Mouse (Mus musculus) hindbrain, embryonic 12.5 days (tissue): ENCODE data around the gene Tex2. TPM values are rescaled to one million over a fixed set of nuclear protein-coding genes. Genes with fewer than 3 reads are reported as not detected.

Source experiments
- ATAC-seq: fragments of 200-750 bp; cut with Nextera tagmentation; 2 replicates; pipeline ENCODE4 v1.8.0; 2017; ENCODE audit warnings: moderate TSS enrichment; ENCODE audit not compliant: low FRiP score
- H3K27ac ChIP-seq: fragments of 300-500 bp; sonication (generic); 2 replicates; pipeline ENCODE4 v1.5.1; 2016; ENCODE audit warnings: mild to moderate bottlenecking
- H3K27me3 ChIP-seq: fragments of 300-500 bp; sonication (generic); 2 replicates; pipeline ENCODE4 v1.6.1; 2016; ENCODE audit warnings: mild to moderate bottlenecking
- H3K36me3 ChIP-seq: fragments of 300-500 bp; sonication (generic); 2 replicates; pipeline ENCODE4 v1.6.1; 2016; ENCODE audit warnings: mild to moderate bottlenecking
- H3K4me1 ChIP-seq: fragments of 300-500 bp; sonication (generic); 2 replicates; pipeline ENCODE4 v1.6.1; 2016
- H3K4me2 ChIP-seq: fragments of 300-500 bp; sonication (generic); replicated peaks from 2 replicates; pipeline ENCODE4 v1.6.1; 2016; ENCODE audit warnings: mild to moderate bottlenecking
- H3K4me3 ChIP-seq: fragments of 300-500 bp; sonication (generic); 2 replicates; pipeline ENCODE4 v1.5.1; 2016; ENCODE audit warnings: mild to moderate bottlenecking
- H3K9ac ChIP-seq: fragments of 300-500 bp; sonication (generic); 2 replicates; pipeline ENCODE4 v1.6.1; 2016; ENCODE audit warnings: mild to moderate bottlenecking, moderate library complexity
- H3K9me3 ChIP-seq: fragments of 300-500 bp; sonication (generic); replicated peaks from 2 replicates; pipeline ENCODE4 v1.6.1; 2016; ENCODE audit warnings: mild to moderate bottlenecking
- WGBS: fragments of 180-500 bp; shearing (Covaris S2); methylation state at CpG from one replicate; pipeline ENCODE4 v1.1.7; 2016; 5-methylcytosine and 5-hydroxymethylcytosine counted together
- polyA plus RNA-seq: library from polyadenylated mRNA; unstranded; fragments of >200 nt; fragmentation: Nextera tagmentation; extraction: Ambion mirVana; gene quantifications from 2 replicates; pipeline ENCODE4 v1.2.1, GENCODE M21; 2016

Gene Tex2
- polyA plus RNA-seq, 1 experiment from 2014 or later: 13.3 TPM

DNA sequence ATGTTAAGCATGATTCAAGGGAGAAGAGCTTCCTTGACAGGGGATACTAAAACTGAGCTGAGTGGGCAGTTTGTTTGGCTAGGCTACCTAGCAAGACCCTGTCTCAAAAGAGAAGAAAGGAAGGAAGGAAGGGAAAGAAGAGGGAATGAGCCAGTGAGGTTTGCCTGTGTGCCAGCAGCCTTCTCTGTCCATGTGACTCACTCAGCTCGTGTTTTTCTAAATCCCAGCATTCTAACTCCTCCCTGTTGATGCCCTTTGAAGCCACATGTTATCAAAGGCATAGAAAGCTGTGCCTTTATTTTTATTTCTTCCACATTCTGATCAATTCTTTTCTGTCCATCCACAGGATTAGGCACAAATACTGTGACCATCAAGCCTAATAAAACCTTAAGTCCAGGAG, 85.3 kb downstream of the Tex2 start:
- H3K4me2 ChIP-seq: no peak overlapping the region
- no peak for ATAC-seq

DNA sequence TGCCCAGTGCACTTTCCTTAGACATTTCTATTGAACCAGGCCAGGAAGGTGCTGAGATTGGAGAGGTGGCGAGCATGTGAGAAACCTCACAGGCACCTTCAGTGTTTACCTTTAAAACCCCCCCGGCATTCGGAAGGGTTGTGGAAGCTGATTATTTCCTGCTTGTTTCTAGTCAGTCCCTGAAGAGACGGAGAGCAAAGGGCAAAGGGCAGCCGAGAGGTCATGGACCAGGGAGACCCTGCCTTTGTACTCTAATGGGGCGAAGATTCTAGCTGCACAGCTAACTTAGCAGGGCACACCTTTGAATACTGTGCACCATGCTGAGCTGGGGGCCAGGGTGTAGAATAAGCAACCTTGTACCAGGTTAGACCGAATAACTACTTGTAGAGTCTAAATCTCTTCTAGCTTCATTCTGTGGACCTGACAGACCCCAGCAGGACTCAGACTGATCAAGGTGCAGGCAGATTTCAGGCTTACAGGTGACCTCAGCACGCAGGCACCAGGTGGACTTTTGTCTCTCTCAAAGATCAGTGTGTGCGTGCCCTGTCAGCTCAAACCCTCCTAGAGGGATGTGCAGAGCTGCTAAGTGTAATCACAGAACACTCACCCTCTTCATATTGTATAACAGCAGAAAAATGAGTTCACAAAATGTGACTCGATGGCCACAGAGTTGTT, 85.9 kb downstream of the Tex2 start:
- Histone ChIP-seq H3K9ac (no peak overlapping the region), H3K9me3 (no peaks in the 10 kb centered on the region), H3K4me1 (no peaks in the 10 kb centered on the region), H3K36me3 (no peaks in the 10 kb centered on the region; the same call in 1 of the 2 replicates), H3K4me2 (no peak overlapping the region), H3K27ac (no peak overlapping the region), H3K27me3 (no peaks in the 10 kb centered on the region), H3K4me3 (no peak overlapping the region)
- ATAC-seq: no peak
- whole genome bisulfite sequencing: 42% methylated on average over 10 of the region's 10 CpGs

More for the DNA sequence above, 85.3 kb downstream of the Tex2 start:
- H3K4me1 ChIP-seq: no peaks in the 10 kb centered on the region
- H3K9ac ChIP-seq: no peak overlapping the region
- H3K4me3 ChIP-seq: no peak overlapping the region
- 41% methylated on average over 1 of the region's 1 CpGs for WGBS
- H3K9me3 ChIP-seq: no peaks in the 10 kb centered on the region
- no peaks in the 10 kb centered on the region for H3K27me3 ChIP-seq
- H3K36me3 ChIP-seq: peaks cover 4% of the 10 kb centered on the region; the same call in 1 of the 2 replicates
- H3K27ac ChIP-seq: no peak overlapping the region

- WGBS: 65% methylated on average over 3 of the region's 3 CpGs
- ATAC-seq: no peak
- no peak overlapping the region for H3K4me2 ChIP-seq
- H3K9ac ChIP-seq: no peak overlapping the region
- H3K27ac ChIP-seq: no peak overlapping the region
- H3K4me3 ChIP-seq: no peak overlapping the region
- H3K9me3 ChIP-seq: no peaks in the 10 kb centered on the region
- H3K36me3 ChIP-seq: no peaks in the 10 kb centered on the region
- no peaks in the 10 kb centered on the region for H3K27me3 ChIP-seq
- H3K4me1 ChIP-seq: peaks cover 26% of the 10 kb centered on the region
Observed at GRCm38 (mm10) chr11:106522538-106522937, 90.7 kb downstream of the Tex2 start.

- Histone ChIP-seq H3K27me3 (no peaks in the 10 kb centered on the region), H3K9ac (no peak overlapping the region), H3K4me2 (no peak overlapping the region), H3K27ac (no peak overlapping the region), H3K9me3 (no peaks in the 10 kb centered on the region), H3K4me1 (peaks cover 26% of the 10 kb centered on the region), H3K36me3 (no peaks in the 10 kb centered on the region), H3K4me3 (no peak overlapping the region)
- WGBS: 42% methylated on average over 4 of the region's 4 CpGs
- no peak for ATAC-seq
Observed at GRCm38 (mm10) chr11:106521612-106522011, 91.6 kb downstream of the Tex2 start.

DNA sequence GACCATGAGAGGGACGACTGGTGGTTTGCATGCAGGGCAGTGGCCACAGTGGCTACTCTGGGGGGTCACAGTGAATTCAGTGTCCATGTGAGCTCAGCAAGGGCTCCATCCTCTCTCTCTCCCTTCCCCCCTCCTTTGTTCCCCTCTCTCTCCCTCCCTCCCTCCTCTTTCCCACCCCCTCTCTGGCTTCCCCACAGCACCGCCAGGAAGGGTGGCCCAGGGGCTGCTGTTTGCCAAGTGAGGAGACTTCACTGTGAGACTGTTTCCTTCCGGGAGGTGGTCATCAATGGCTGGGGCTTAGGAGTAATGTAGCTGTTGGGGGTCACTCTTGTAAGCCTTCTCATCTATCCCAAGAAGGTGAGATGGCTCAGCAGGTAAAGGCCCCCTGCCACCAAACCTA, 92.8 kb downstream of the Tex2 start:
- no peaks in the 10 kb centered on the region for H3K36me3 ChIP-seq
- no peak overlapping the region for H3K27ac ChIP-seq
- no peak overlapping the region for H3K9ac ChIP-seq
- WGBS: 30% methylated on average over 3 of the region's 3 CpGs
- H3K4me3 ChIP-seq: no peak overlapping the region
- no peak overlapping the region for H3K4me2 ChIP-seq
- H3K9me3 ChIP-seq: no peaks in the 10 kb centered on the region
- H3K27me3 ChIP-seq: no peaks in the 10 kb centered on the region
- no peak for ATAC-seq
- peaks cover 26% of the 10 kb centered on the region for H3K4me1 ChIP-seq

GRCm38 (mm10) chr11:106519519-106519918, 93.7 kb downstream of the Tex2 start:
- WGBS: 25% methylated on average over 4 of the region's 4 CpGs
- Histone ChIP-seq H3K4me1 (peaks cover 35% of the 10 kb centered on the region), H3K36me3 (no peaks in the 10 kb centered on the region)

GRCm38 (mm10) chr11:106518391-106518790, 94.8 kb downstream of the Tex2 start:
- WGBS: 41% methylated on average over 4 of the region's 4 CpGs
- no peak for ATAC-seq
- Histone ChIP-seq H3K9me3 (no peaks in the 10 kb centered on the region), H3K4me1 (peaks cover 39% of the 10 kb centered on the region), H3K4me2 (no peak overlapping the region), H3K36me3 (no peaks in the 10 kb centered on the region), H3K4me3 (no peak overlapping the region), H3K9ac (no peak overlapping the region), H3K27me3 (no peaks in the 10 kb centered on the region), H3K27ac (peak overlapping the region; percentile 30; the same call in 1 of the 2 replicates)

More at GRCm38 (mm10) chr11:106519519-106519918, 93.7 kb downstream of the Tex2 start:
- Histone ChIP-seq H3K4me2 (no peak overlapping the region), H3K4me3 (no peak overlapping the region), H3K9ac (no peak overlapping the region), H3K27me3 (no peaks in the 10 kb centered on the region), H3K27ac (no peak overlapping the region), H3K9me3 (no peaks in the 10 kb centered on the region)
- ATAC-seq: no peak

- no peak overlapping the region for H3K9ac ChIP-seq
- no peak for ATAC-seq
- 66% methylated on average over 16 of the region's 16 CpGs for WGBS
Observed at GRCm38 (mm10) chr11:106515079-106515745, 98.0 kb downstream of the Tex2 start.

GRCm38 (mm10) chr11:106514446-106514845, 98.8 kb downstream of the Tex2 start:
- peaks cover 3% of the 10 kb centered on the region for H3K36me3 ChIP-seq
- H3K4me3 ChIP-seq: no peak overlapping the region
- no peak overlapping the region for H3K4me2 ChIP-seq
- WGBS: 66% methylated on average over 5 of the region's 5 CpGs
- H3K9me3 ChIP-seq: no peaks in the 10 kb centered on the region
- ATAC-seq: no peak
- no peaks in the 10 kb centered on the region for H3K27me3 ChIP-seq
- no peak overlapping the region; the same call in 1 of the 2 replicates for H3K9ac ChIP-seq
- no peak overlapping the region for H3K27ac ChIP-seq
- peaks cover 21% of the 10 kb centered on the region for H3K4me1 ChIP-seq

More at GRCm38 (mm10) chr11:106515079-106515745, 98.0 kb downstream of the Tex2 start:
- no peak overlapping the region; the same call in 1 of the 2 replicates for H3K27ac ChIP-seq
- peaks cover 26% of the 10 kb centered on the region for H3K4me1 ChIP-seq
- H3K4me2 ChIP-seq: no peak overlapping the region
- H3K36me3 ChIP-seq: peaks cover 3% of the 10 kb centered on the region; the same call in 1 of the 2 replicates
- H3K4me3 ChIP-seq: no peak overlapping the region
- H3K9me3 ChIP-seq: no peaks in the 10 kb centered on the region
- no peaks in the 10 kb centered on the region for H3K27me3 ChIP-seq

- H3K4me2 ChIP-seq: no peak overlapping the region
- no peak overlapping the region for H3K27ac ChIP-seq
- H3K9me3 ChIP-seq: no peaks in the 10 kb centered on the region
- no peak overlapping the region for H3K4me3 ChIP-seq
- H3K36me3 ChIP-seq: peaks cover 14% of the 10 kb centered on the region
- H3K27me3 ChIP-seq: no peaks in the 10 kb centered on the region
- WGBS: 34% methylated on average over 2 of the region's 2 CpGs
- no peak overlapping the region for H3K9ac ChIP-seq
- peaks cover 16% of the 10 kb centered on the region for H3K4me1 ChIP-seq
- ATAC-seq: no peak
Observed at GRCm38 (mm10) chr11:106513166-106513565, 100.1 kb downstream of the Tex2 start.

DNA sequence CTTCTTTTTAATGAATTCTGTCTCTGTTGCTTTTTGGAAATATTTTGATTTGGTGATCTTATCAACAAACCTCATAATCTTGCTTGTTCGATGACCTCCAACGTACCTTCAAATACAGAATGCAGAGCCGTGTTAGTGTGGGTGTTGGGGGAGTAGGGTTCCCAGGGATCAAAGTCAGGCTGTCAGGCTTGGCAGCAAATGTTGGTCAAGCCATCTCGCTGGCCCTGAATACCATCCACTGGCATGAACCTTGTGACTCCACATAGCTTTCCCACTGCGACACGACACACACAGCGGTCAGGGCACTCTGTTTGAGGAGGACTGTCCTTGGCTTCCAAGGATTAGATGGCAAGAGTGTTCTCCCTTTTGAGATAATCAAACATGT, 101.2 kb downstream of the Tex2 start:
- peaks cover 14% of the 10 kb centered on the region for H3K36me3 ChIP-seq
- 92% methylated on average over 7 of the region's 7 CpGs for WGBS
- no peak overlapping the region for H3K27ac ChIP-seq
- no peaks in the 10 kb centered on the region for H3K27me3 ChIP-seq
- no peak for ATAC-seq
- no peaks in the 10 kb centered on the region for H3K9me3 ChIP-seq
- no peak overlapping the region for H3K9ac ChIP-seq
- H3K4me1 ChIP-seq: peaks cover 14% of the 10 kb centered on the region
- H3K4me2 ChIP-seq: no peak overlapping the region
- H3K4me3 ChIP-seq: no peak overlapping the region

DNA sequence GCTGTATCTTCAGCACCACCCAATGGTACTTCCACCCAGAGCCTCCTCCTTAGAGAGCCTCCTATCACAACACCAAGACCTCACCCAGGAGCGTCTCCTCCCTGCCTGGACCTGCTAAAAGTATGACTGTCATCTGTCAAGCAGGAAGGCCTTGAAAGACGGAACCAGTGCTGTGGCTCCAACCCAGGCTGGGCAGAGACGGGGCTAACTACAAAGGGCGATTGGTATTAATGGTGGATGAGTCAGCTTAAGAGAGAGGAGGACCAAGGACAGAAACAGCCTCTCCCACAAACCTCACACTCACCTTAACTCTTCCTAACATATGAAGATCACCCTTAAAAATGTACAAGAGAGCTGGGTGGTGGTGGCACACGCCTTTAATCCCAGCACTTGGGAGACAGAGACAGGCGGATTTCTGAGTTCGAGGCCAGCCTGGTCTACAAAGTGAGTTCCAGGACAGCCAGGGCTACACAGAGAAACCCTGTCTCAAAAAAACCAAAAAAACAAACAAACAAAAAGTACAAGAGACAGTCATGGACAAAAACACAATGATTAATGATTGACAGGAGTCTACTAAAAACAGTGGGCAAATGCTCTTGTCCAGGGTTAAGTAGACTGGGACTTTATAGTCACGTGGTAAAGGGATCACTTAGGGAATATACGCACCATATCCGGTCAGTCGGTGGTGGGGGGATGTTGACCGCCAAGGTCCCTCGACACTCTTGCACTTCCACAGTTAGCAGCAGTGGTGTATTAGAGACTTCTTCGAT, 101.8 kb downstream of the Tex2 start:
- H3K27ac ChIP-seq: no peak overlapping the region
- ATAC-seq: no peak
- H3K9me3 ChIP-seq: no peaks in the 10 kb centered on the region
- peaks cover 20% of the 10 kb centered on the region for H3K36me3 ChIP-seq
- H3K27me3 ChIP-seq: no peaks in the 10 kb centered on the region
- H3K4me2 ChIP-seq: no peak overlapping the region
- H3K4me1 ChIP-seq: peaks cover 14% of the 10 kb centered on the region
- H3K9ac ChIP-seq: no peak overlapping the region
- H3K4me3 ChIP-seq: no peak overlapping the region
- WGBS: 90% methylated on average over 14 of the region's 14 CpGs
